Mouse (Mus musculus): Measurements from ENCODE around the gene Myo5c.

Gene Myo5c

GRCm38 (mm10) chr9:75275051-75275450 lies 43.2 kb downstream of the Myo5c start:
- DNase-seq (ENCODE audit: low spot score in 2 of 2), result no peak

- peak; percentile 24 to 56 for DNase-seq (ENCODE audit: low spot score in 2 of 2)
Observed at GRCm38 (mm10) chr9:75280814-75281213, 49.0 kb downstream of the Myo5c start.

GRCm38 (mm10) chr9:75282179-75282578 lies 50.4 kb downstream of the Myo5c start:
- no peak for DNase-seq (ENCODE audit: low spot score in 2 of 2)

GRCm38 (mm10) chr9:75282830-75283229 lies 51.0 kb downstream of the Myo5c start:
- DNase-seq (ENCODE audit: low spot score in 2 of 2), result peak in 1 of 2 experiments; percentile 22

GRCm38 (mm10) chr9:75283636-75284035 lies 51.8 kb downstream of the Myo5c start:
- no peak for DNase-seq (ENCODE audit: low spot score in 2 of 2)

- no peak for DNase-seq (ENCODE audit: low spot score in 2 of 2)
Observed at GRCm38 (mm10) chr9:75285363-75285762, 53.5 kb downstream of the Myo5c start.

GRCm38 (mm10) chr9:75287636-75288035 lies 55.8 kb downstream of the Myo5c start:
- no peak for DNase-seq (ENCODE audit: low spot score in 2 of 2)

GRCm38 (mm10) chr9:75289545-75289944 lies 57.7 kb downstream of the Myo5c start:
- peak in 1 of 2 experiments; percentile 26 for DNase-seq (ENCODE audit: low spot score in 2 of 2)

GRCm38 (mm10) chr9:75299342-75299741 lies 67.5 kb downstream of the Myo5c start:
- DNase-seq (ENCODE audit: low spot score in 2 of 2), result peak in 1 of 2 experiments; percentile 42

- no peak for DNase-seq (ENCODE audit: low spot score in 2 of 2)
Observed at GRCm38 (mm10) chr9:75303033-75303432, 71.2 kb downstream of the Myo5c start.

GRCm38 (mm10) chr9:75303701-75304261 lies 72.0 kb downstream of the Myo5c start:
- no peak for DNase-seq (ENCODE audit: low spot score in 2 of 2)

GRCm38 (mm10) chr9:75304286-75304685 lies 72.5 kb downstream of the Myo5c start:
- DNase-seq (ENCODE audit: low spot score in 2 of 2), result no peak

- DNase-seq (ENCODE audit: low spot score in 2 of 2), result no peak
Observed at GRCm38 (mm10) chr9:75306126-75306898, 74.5 kb downstream of the Myo5c start, which contains the start of gene Gnb5. TSS of gene Gnb5 (plus strand) at chr9:75306288.

GRCm38 (mm10) chr9:75307015-75307414 lies 75.2 kb downstream of the Myo5c start:
- no peak for DNase-seq (ENCODE audit: low spot score in 2 of 2)

GRCm38 (mm10) chr9:75308621-75309020 lies 76.8 kb downstream of the Myo5c start:
- DNase-seq (ENCODE audit: low spot score in 2 of 2), result no peak

GRCm38 (mm10) chr9:75312008-75312407 lies 80.2 kb downstream of the Myo5c start:
- DNase-seq (ENCODE audit: low spot score in 2 of 2), result peak; percentile 62 to 84

GRCm38 (mm10) chr9:75313138-75313831 lies 81.5 kb downstream of the Myo5c start:
- DNase-seq (ENCODE audit: low spot score in 2 of 2), result no peak

GRCm38 (mm10) chr9:75313832-75314516 lies 82.2 kb downstream of the Myo5c start:
- peak; percentile 70 to 78 for DNase-seq (ENCODE audit: low spot score in 2 of 2)

GRCm38 (mm10) chr9:75314517-75315105 lies 82.8 kb downstream of the Myo5c start:
- no peak for DNase-seq (ENCODE audit: low spot score in 2 of 2)

GRCm38 (mm10) chr9:75315238-75315637 lies 83.4 kb downstream of the Myo5c start:
- no peak for DNase-seq (ENCODE audit: low spot score in 2 of 2)

- no peak for DNase-seq (ENCODE audit: low spot score in 2 of 2)
Observed at GRCm38 (mm10) chr9:75316771-75317170, 85.0 kb downstream of the Myo5c start.

GRCm38 (mm10) chr9:75318196-75318595 lies 86.4 kb downstream of the Myo5c start:
- DNase-seq (ENCODE audit: low spot score in 2 of 2), result no peak

Measured in thymus, postnatal 10 days (tissue).